Mouse (Mus musculus): ENCODE results near the gene Hcls1.

The Hcls1 gene

GRCm38 (mm10) chr16:36930231-36931136, 4.3 kb upstream of the Hcls1 start:
- in situ Hi-C loops (cut with MseI, MboI) = no loop called here

DNA sequence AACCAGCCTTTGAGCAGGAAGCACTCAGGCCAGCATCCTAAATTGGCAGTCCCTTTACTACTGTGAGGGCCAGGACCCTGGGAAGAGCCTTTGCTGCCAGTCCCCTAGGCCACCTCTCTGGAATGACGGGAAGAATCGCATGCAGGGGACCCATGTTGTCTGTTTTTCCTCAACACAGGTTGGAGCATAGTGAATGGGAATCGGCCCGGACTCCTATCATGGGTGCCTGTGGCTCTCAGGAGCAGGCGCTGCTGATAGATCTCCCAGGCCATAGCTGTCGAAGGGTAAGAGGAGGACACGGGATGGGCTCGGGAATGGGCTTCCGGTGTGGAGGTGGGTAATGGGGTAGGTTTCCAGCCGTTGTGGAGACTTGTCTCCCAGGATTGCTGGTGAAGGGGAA, 3.4 kb upstream of the Hcls1 start:
- in situ Hi-C loops (cut with MseI, MboI) = no loop called here

- in situ Hi-C loops (cut with MseI, MboI) = no loop called here
These were observed 2.8 kb upstream of the Hcls1 start for GRCm38 (mm10) chr16:36931976-36932375.

DNA sequence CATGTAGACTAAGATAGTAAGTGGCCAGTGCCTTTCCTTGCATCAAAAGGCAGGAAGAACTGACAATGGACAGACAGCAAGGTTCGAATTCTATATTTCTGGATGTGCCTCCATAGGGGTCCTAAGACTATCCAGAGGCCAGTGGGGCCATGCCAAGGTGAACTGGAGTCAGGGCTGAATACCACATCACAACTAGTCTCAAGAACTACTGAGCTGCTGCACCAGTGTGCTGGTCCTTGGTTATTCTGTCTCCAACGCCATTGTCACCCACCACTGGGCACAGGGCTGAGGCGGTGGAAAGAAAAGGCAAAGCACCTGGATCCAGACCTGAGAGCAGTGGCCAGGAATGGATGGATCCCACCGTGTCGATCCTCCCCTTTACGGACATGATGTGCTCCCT, 2.2 kb upstream of the Hcls1 start:
- in situ Hi-C loops (cut with MseI, MboI) = no loop called here

- in situ Hi-C loops (cut with MseI, MboI) = no loop called here
These were observed 497 bp upstream of the Hcls1 start for GRCm38 (mm10) chr16:36934131-36934840.

- in situ Hi-C loops (cut with MseI, MboI) = no loop called here
These were observed 1.0 kb downstream of the Hcls1 start for GRCm38 (mm10) chr16:36935814-36936213.

GRCm38 (mm10) chr16:36941137-36941727, 6.4 kb downstream of the Hcls1 start:
- in situ Hi-C loops (cut with MseI, MboI) = no loop called here

- in situ Hi-C loops (cut with MseI, MboI) = no loop called here
These were observed 7.1 kb downstream of the Hcls1 start for GRCm38 (mm10) chr16:36941895-36942294.

- in situ Hi-C loops (cut with MseI, MboI) = no loop called here
These were observed 8.8 kb downstream of the Hcls1 start for GRCm38 (mm10) chr16:36943591-36943990.

- in situ Hi-C loops (cut with MseI, MboI) = no loop called here
These were observed 10.2 kb downstream of the Hcls1 start for GRCm38 (mm10) chr16:36944895-36945424.

DNA sequence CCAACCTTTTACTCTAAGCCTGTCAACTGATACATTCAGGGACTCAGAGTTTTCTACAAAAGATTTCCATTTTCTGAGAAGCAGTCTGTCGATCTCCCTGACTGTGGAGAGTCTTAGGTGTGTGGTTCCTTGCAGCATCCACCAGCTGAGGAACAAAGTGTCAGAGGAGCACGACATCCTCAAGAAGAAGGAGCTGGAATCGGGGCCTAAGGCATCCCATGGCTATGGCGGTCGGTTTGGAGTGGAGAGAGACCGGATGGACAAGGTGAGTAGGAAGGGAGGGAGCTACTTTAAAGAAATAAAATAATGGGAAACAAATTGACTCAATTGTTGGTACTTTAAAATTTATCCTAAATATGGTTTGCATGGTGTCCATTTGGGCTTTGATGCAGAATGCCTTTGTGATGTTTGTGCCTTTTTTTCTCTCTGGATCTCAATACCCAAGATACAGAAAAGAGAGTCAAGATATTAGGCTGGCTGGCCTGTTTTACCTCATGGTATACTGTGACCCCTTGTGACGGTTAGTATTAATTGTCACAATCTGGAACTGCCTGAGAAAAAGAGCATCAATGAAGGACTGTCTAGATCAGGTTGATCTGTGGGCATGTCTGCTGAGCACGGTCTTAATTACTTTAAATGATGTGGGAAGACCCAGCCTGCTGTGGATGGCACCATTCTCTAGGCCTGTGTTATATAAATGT, 11.8 kb downstream of the Hcls1 start:
- in situ Hi-C loops (cut with MseI, MboI) = no loop called here

DNA sequence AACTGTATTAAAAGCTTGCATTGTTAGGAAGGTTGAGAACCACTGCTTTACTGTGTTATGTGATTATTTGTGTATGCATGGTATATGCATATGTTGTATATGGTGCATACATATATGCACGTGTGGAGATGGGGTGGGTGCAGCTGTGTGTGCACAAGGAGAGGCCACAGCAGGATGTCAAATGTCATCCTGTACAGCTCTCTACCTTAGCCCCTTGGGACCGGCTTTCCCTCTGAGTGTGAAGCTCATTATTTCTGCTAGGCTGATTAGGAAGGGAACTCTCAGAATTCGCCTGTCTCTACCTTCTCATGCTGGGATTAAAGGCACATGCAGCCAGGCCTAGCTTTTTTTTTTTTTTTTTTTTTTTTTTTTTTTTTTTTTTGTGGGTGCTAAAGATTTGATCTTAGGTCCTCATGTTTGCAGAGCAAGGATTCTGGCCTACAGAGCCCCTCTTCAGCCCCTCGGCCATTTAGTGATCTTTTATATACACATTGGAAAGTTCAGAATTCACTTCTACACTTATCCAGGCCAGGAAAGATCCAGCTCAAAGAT, 12.9 kb downstream of the Hcls1 start:
- in situ Hi-C loops (cut with MseI, MboI) = no loop called here

DNA sequence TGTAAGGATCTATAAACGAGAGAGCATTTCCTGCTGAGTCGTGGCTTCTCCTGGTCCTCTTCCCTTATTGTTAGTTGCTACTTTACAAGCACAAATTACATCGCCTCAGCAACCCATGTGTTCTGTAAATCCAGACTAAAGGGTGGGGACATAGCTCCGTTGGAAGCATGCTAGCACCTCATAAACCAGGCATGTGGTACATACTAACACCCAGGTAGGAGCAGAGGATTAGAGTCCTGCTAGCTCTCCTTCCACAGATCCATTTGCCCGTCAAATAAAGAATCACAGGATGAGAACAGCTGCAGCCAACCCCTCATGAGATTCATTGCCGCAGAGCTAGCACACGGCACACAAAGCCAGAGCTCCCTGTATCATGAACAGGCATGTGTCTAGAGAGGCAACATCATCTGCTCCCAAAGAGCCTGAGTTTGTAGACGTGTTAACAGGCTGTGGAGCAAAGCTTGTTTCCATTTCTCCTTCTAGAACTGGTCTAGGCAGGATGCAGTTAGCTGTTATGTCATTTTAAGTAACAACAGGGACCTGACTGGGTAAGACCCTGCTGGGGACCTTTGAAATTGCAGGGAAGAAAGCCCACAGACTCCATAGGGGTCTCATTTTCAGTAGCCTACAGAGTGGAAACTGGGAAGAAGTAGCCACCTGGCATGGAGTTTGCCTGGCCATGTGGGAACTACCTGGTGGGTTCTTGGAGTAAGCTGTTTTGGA, 15.0 kb downstream of the Hcls1 start:
- in situ Hi-C loops (cut with MseI, MboI) = no loop called here

- in situ Hi-C loops (cut with MseI, MboI) = no loop called here
These were observed 16.2 kb downstream of the Hcls1 start for GRCm38 (mm10) chr16:36951029-36951428.

DNA sequence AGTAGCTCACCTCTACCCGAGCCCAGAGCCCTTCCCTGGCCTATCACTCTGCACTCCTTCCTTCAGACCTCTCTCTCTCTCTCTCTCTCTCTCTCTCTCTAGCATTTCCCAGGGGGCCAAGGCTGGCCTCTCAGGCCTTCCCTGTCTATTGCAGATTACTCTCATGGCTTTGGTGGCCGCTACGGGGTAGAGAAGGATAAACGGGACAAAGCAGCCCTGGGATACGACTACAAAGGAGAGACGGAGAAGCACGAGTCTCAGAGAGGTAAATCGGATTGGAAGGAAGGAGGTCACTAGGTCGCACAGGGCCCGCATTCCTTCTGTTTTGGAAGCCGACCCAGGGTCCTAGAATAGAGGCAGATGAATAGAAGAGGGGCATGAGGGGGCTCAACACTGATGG, 20.3 kb downstream of the Hcls1 start:
- in situ Hi-C loops (cut with MseI, MboI) = no loop called here

- in situ Hi-C loops (cut with MseI, MboI) = no loop called here
These were observed 28.6 kb downstream of the Hcls1 start for GRCm38 (mm10) chr16:36963415-36963814.

DNA sequence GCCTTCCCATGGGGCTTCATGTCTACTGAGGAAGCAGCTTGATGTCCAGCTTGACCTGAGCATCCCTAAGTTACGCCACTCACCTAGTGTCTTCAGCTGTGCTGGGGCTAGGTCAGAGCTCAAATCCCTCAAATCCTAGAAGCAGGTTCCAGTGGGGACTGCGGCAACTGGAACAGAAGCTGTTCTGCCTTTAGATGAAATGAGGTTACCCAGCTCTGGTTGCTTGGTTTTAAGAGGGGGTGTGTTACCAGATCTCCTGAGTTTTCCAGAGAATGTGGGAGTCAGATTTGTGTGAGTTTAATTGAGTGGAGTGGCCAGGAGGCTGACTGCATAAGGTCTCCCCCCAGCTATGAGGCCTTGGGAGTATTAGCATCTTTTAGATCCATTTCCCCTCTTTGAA, 44.3 kb downstream of the Hcls1 start:
- in situ Hi-C loops (cut with MseI, MboI) = no loop called here

DNA sequence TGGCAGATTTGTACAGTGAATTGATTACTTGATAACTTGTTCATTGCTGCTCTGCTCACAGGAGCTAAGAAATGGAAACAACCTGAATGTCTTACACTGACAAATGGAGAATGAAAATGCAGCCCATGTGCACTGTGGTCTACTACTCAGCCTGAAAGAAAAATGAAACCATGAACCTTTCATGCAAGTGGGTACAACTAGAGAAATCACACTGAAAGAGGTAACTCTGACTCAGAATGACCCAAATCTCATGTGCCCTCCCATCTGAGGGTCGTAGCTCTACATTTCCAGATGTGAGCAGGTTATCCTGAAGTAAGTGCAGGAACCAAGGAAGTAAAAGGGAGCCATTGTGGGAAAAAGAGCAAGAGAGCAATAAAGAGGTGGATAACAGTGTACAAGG, 49.0 kb downstream of the Hcls1 start:
- in situ Hi-C loops (cut with MseI, MboI) = no loop called here

DNA sequence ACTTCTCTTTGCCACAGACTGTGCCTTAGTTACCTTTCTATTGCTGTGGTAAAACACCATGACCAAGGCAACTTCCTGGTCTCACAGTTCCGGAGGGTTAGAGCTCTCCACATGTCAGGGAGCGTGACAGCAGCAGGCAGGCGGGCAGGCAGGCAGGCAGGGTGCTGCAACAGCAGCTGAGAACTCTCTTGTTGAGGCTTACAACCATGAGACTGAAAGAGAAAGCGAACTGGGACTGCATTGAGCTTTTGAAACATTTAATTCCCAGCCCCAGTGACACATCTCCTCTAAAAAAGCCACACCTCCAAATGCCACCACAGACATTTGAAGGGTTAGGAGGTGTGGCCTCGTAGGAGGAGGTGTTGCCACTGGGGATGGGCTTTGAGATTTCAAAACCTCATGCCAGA, 50.9 kb downstream of the Hcls1 start:
- in situ Hi-C loops (cut with MseI, MboI) = no loop called here

DNA sequence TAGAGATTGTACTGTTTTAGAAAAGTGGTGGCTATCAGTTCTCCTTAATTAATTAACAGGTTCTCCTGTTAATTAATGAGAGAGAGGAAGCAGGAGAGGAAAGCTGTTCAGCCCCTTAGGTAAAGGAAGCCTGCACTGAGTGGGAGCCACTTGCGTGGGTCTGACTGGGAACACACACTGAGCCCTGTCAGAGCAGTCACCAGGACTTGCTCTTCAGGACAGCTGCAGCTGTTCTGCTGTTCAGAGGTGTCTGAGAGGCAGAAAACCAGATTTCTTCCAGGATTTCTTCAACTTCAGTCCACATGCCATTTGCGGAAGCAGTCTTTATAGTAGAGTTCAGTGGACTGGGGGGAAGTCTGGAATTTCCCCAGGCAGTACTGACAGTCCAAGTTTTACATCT, 52.6 kb downstream of the Hcls1 start:
- in situ Hi-C loops (cut with MseI, MboI) = no loop called here

DNA sequence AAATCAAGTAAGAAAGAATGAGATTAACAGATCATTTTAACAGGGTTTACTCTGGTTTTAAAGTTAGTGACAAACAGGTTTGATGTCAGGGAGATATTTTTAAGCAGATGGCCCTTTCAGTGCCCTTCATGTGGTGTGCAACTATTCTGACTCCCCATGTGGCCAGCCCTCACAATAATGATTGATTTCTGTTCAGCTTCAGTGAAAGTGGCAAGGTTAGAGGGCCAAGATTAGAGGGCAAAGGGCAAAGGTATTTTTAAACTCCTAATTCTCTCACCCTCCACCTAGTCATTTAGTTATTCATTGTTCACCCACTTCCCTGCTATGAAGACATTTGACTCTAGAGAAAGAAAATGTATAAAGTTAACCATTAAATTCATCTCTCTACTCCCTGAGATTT, 53.3 kb downstream of the Hcls1 start:
- in situ Hi-C loops (cut with MseI, MboI) = no loop called here

Measured in mouse trophoblast stem cell (cell line).